Mouse (Mus musculus) layer of hippocampus, adult 9-11 months (tissue): ENCODE measurements around the gene Dusp5.

Experiments used
- DNase-seq: peaks from one replicate; pipeline ENCODE4 v3.0.0; 2022

Dusp5 gene

GRCm38 (mm10) chr19:53550972-53551371, 22.1 kb downstream of the Dusp5 start:
- DNase-seq: no peak

- DNase-seq: no peak
Measured at GRCm38 (mm10) chr19:53552216-53552786, 23.4 kb downstream of the Dusp5 start.

- no peak for DNase-seq
Measured at GRCm38 (mm10) chr19:53552795-53553194, 23.9 kb downstream of the Dusp5 start.

- no peak for DNase-seq
Measured at GRCm38 (mm10) chr19:53554402-53554801, 25.5 kb downstream of the Dusp5 start.

- no peak for DNase-seq
Measured at GRCm38 (mm10) chr19:53554981-53555616, 26.2 kb downstream of the Dusp5 start.

- DNase-seq: no peak
Measured at GRCm38 (mm10) chr19:53556841-53557240, 27.9 kb downstream of the Dusp5 start.

GRCm38 (mm10) chr19:53557267-53557936, 28.5 kb downstream of the Dusp5 start:
- DNase-seq: no peak

GRCm38 (mm10) chr19:53560436-53560835, 31.5 kb downstream of the Dusp5 start:
- no peak for DNase-seq

- DNase-seq: no peak
Measured at GRCm38 (mm10) chr19:53564174-53564573, 35.3 kb downstream of the Dusp5 start.

- no peak for DNase-seq
Measured at GRCm38 (mm10) chr19:53565565-53566277, 36.8 kb downstream of the Dusp5 start.

GRCm38 (mm10) chr19:53567864-53568263, 39.0 kb downstream of the Dusp5 start:
- DNase-seq: no peak

- DNase-seq: no peak
Measured at GRCm38 (mm10) chr19:53568553-53568952, 39.6 kb downstream of the Dusp5 start.

- DNase-seq: no peak
Measured at GRCm38 (mm10) chr19:53571056-53571455, 42.1 kb downstream of the Dusp5 start.

- DNase-seq: no peak
Measured at GRCm38 (mm10) chr19:53571501-53572428, 42.9 kb downstream of the Dusp5 start.

- no peak for DNase-seq
Measured at GRCm38 (mm10) chr19:53572607-53573006, 43.7 kb downstream of the Dusp5 start.

- no peak for DNase-seq
Measured at GRCm38 (mm10) chr19:53573151-53573550, 44.2 kb downstream of the Dusp5 start.

- DNase-seq: no peak
Measured at GRCm38 (mm10) chr19:53574131-53574530, 45.2 kb downstream of the Dusp5 start.

- DNase-seq: no peak
Measured at GRCm38 (mm10) chr19:53574546-53574945, 45.6 kb downstream of the Dusp5 start.

GRCm38 (mm10) chr19:53575296-53576010, 46.5 kb downstream of the Dusp5 start:
- no peak for DNase-seq

GRCm38 (mm10) chr19:53576061-53576460, 47.2 kb downstream of the Dusp5 start:
- no peak for DNase-seq

GRCm38 (mm10) chr19:53577025-53577800, 48.3 kb downstream of the Dusp5 start:
- DNase-seq: no peak
